In the genomic region with DNA sequence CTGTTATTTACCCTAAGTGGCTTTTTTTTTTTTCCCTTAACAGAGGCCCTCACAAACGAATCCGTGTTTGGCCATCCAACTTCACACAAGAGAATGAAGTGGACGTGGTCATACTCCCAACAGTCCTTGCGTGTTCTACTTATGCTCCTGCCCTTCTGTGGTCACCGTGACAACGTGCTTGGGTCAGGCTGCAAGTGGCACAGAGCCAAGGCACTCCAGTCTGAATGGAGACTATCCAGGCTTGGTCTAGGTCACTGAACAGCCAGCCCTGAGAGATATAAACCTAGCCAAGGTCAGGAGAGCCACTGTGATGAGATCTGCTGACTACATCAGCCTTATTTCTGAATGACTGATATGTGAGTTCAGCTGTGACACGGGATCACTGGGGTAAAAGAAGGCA, we compare ENCODE assay signal across 11 mouse cellular contexts. TPM values are rescaled to one million over a fixed set of nuclear protein-coding genes. Genes with fewer than 3 reads are reported as not detected.
DNase-seq lines count a peak whose midpoint lies in the region; ATAC-seq and TF ChIP-seq lines count a peak whose summit lies in the region.
"Had no signal": no experiment of that assay in that cellular context is flagged by ENCODE, and none has a peak within 500 bp of the region (broad histone marks: within the 10 kb centered on the region; RNA-seq: fewer than 3 reads in every experiment).

No protein-coding gene starts in this region.

- H3K4me1 ChIP-seq in heart, adult 2 months (ENCODE audit: control insufficient read depth, insufficient read depth, low read length): peaks cover 2% of the 10 kb centered on the region; the same call in 1 of the 2 replicates
- H3K4me1 ChIP-seq: liver, embryonic 15.5 days had no signal

- no peak for ATAC-seq in megakaryocyte-erythroid progenitor cell, adult 5-6 weeks (replicated peaks; ENCODE audit: low FRiP score, low TSS enrichment, poor library complexity, severe bottlenecking)

- H3K9ac ChIP-seq in heart, adult 2 months (ENCODE audit: low read depth, low read length): no peak overlapping the region
- H3K9ac ChIP-seq: liver, embryonic 15.5 days had no signal

- DNase-seq in heart, adult 18-20 months: peak; percentile 58 to 75
- no peak for DNase-seq in heart, postnatal 25 days (ENCODE audit: low spot score)
- DNase-seq in Muller cell, postnatal 12 days (ENCODE audit: inconsistent ontology term): peak; percentile 74
- peak; percentile 54 to 66 for DNase-seq in heart, adult 2 months
- peak; percentile 53 to 61 for DNase-seq in kidney, postnatal 4 days
- DNase-seq in urinary bladder, adult 18-20 months (ENCODE audit: low spot score in 2 of 2): no peak
- DNase-seq in cerebellum, adult 9-10 months: no peak

- TF ChIP-seq POLR2A in heart, adult 2 months (IDR thresholded peaks at IDR 0.05; ENCODE audit: insufficient read depth, low read depth, low read length): no peak

- TF ChIP-seq EP300 in heart, adult 2 months (IDR thresholded peaks at IDR 0.05; ENCODE audit: insufficient read depth, low read depth, low read length): peak; percentile 61

- WGBS in heart, adult 2 months: 26% methylated on average over 7 of the region's 7 CpGs

- H3K27ac ChIP-seq in heart, adult 2 months: no peak overlapping the region
- H3K27ac ChIP-seq: liver, embryonic 15.5 days had no signal

- H3K79me2 ChIP-seq in heart, adult 2 months (replicated peaks; ENCODE audit: control insufficient read depth, insufficient read depth, low read length): no peaks in the 10 kb centered on the region

- TF ChIP-seq CTCF in heart, adult 2 months (IDR thresholded peaks at IDR 0.05): no peak

- intact Hi-C loops in heart, postnatal 25 days (cut with DNase I): no loop called here
- intact Hi-C loops in heart, adult 2 months (cut with DNase I): no loop called here

- no peaks in the 10 kb centered on the region for H3K27me3 ChIP-seq in heart, adult 2 months (ENCODE audit: control insufficient read depth, insufficient read depth, low read length)

- H3K36me3 ChIP-seq in heart, adult 2 months (ENCODE audit: control insufficient read depth, insufficient read depth, low read length): no peaks in the 10 kb centered on the region
- H3K36me3 ChIP-seq: liver, embryonic 15.5 days had no signal

- H3K4me3 ChIP-seq in heart, adult 2 months: no peak overlapping the region
- H3K4me3 ChIP-seq: erythroblast, embryonic 14.5 days; liver, embryonic 15.5 days had no signal

RNA-seq across cellular contexts. Expression of gene Adra1d, which starts 23.7 kb away (rescaled TPM):
- 1 to 10 TPM; 3.4 to 4.1 TPM for total RNA-seq in heart, adult 18-20 months (2021)
- 1 to 10 TPM; 4.2 to 5.2 TPM for total RNA-seq in heart, postnatal 25 days (2021)
- 1 to 10 TPM; 4.9 to 6.3 TPM for total RNA-seq in heart, adult 2 months (2021)
- 5.4 and 6.6 TPM in 2 replicates for polyA plus RNA-seq in heart, adult 2 months (2012; rRNA removed)
- not detected in 2 replicates for total RNA-seq in megakaryocyte-erythroid progenitor cell, adult 5-6 weeks (2014; fragmentation: Nextera tagmentation)
- not detected in 2 replicates for total RNA-seq in megakaryocyte-erythroid progenitor cell, adult 5-6 weeks (2017)
- total RNA-seq: hematopoietic stem cell, adult 5-6 weeks had no signal
- polyA plus RNA-seq: erythroblast, embryonic 14.5 days had no signal

RNA-seq across cellular contexts. Expression of gene Smox, which starts 47.0 kb away (rescaled TPM):
- 10 to 100 TPM; 19.4 to 23.3 TPM for total RNA-seq in heart, adult 18-20 months (2021)
- 10 to 100 TPM; 27.4 to 30.6 TPM for total RNA-seq in heart, postnatal 25 days (2021)
- total RNA-seq in heart, adult 2 months (2021): 10 to 100 TPM; 23.0 to 28.1 TPM
- 34.8 and 39.8 TPM in 2 replicates for polyA plus RNA-seq in heart, adult 2 months (2012; rRNA removed)
- 12.5 and 27.3 TPM in 2 replicates for total RNA-seq in megakaryocyte-erythroid progenitor cell, adult 5-6 weeks (2014; fragmentation: Nextera tagmentation)
- 8.7 and 18.9 TPM in 2 replicates for total RNA-seq in megakaryocyte-erythroid progenitor cell, adult 5-6 weeks (2017)

Comparison
In these comparisons a context has a peak if more than half of its experiments do, and no peak if none do; other contexts are left out.
1. DNase-seq: peak in heart, adult 18-20 months (2 of 2), Muller cell, postnatal 12 days (single experiment), heart, adult 2 months (2 of 2) and kidney, postnatal 4 days (2 of 2); none in heart, postnatal 25 days (single experiment), urinary bladder, adult 18-20 months (0 of 2) and cerebellum, adult 9-10 months (single experiment).
2. RNA of gene Adra1d, which starts 23.7 kb away (total RNA-seq): 4.9 to 6.3 TPM in heart, adult 2 months, 4.2 to 5.2 TPM in heart, postnatal 25 days and 3.4 to 4.1 TPM in heart, adult 18-20 months; not detected in megakaryocyte-erythroid progenitor cell, adult 5-6 weeks; every median in the first group is over 4 times any median in the second.